Mouse (Mus musculus) ES-E14 (cell line): ENCODE measurements at regions not wholly inside any gene's neighbourhood (a gene's known extent, or its start where the extent isn't known, plus 50 kb on each side); places are given as distances from the start of the nearest gene placed in this dataset.

ENCODE experiments used
- DNase-seq: peaks from one replicate; pipeline ENCODE4 v3.0.0-alpha.2; 2013; ENCODE audit warnings: low read depth, low spot score
- H3K27ac ChIP-seq: 2 replicates; pipeline ENCODE4 v1.5.1; 2012; ENCODE audit warnings: low read depth, mild to moderate bottlenecking, low read length, moderate library complexity, mixed read lengths; ENCODE audit not compliant: poor library complexity, insufficient read depth, severe bottlenecking
- H3K36me3 ChIP-seq: 2 replicates; pipeline ENCODE4 v1.6.1; 2012; ENCODE audit warnings: mild to moderate bottlenecking, low read length, moderate library complexity, mixed read lengths; ENCODE audit not compliant: control insufficient read depth, poor library complexity, insufficient read depth, severe bottlenecking
- H3K4me1 ChIP-seq, 2 experiments: fragments of 150-350 bp in 1 of 2; sonication (generic) in 1 of 2; 2 replicates each; pipeline ENCODE4 v1.6.1; 2012; ENCODE audit warnings: low read length in 2 of 2, mild to moderate bottlenecking in 1 of 2, mixed read lengths in 1 of 2; ENCODE audit not compliant: control insufficient read depth in 2 of 2, insufficient read depth in 2 of 2, poor library complexity in 1 of 2
- H3K4me3 ChIP-seq, 2 experiments: fragments of 150-350 bp in 1 of 2; sonication (generic) in 1 of 2; 2 replicates each; pipeline ENCODE4 v1.5.1; 2012; ENCODE audit warnings: low read length in 2 of 2, low read depth in 1 of 2, mild to moderate bottlenecking in 1 of 2, mixed read lengths in 1 of 2; ENCODE audit not compliant: insufficient read depth in 1 of 2, poor library complexity in 1 of 2, severe bottlenecking in 1 of 2
- H3K9ac ChIP-seq: 2 replicates; pipeline ENCODE4 v1.6.1; 2012; ENCODE audit warnings: low read depth, mild to moderate bottlenecking, low read length, mixed read lengths; ENCODE audit not compliant: poor library complexity, insufficient read depth, severe bottlenecking
- H3K9me3 ChIP-seq: fragments of 150-350 bp; sonication (generic); 2 replicates; pipeline ENCODE4 v1.6.1; 2012; ENCODE audit warnings: low read depth, mild to moderate bottlenecking, low read length; ENCODE audit not compliant: control insufficient read depth, insufficient read depth
- CHD2 ChIP-seq: IDR thresholded peaks from 2 replicates; pipeline ENCODE4 v1.6.1; 2014; ENCODE audit warnings: mild to moderate bottlenecking, low read depth, low read length, inconsistent platforms
- HCFC1 ChIP-seq: IDR thresholded peaks from 2 replicates; pipeline ENCODE4 v1.6.1; 2012; ENCODE audit warnings: low read length, inconsistent platforms, borderline replicate concordance; ENCODE audit not compliant: insufficient read depth
- MAFK ChIP-seq: IDR thresholded peaks from 2 replicates; pipeline ENCODE4 v1.6.1; 2014; ENCODE audit warnings: mild to moderate bottlenecking, low read depth, low read length, inconsistent platforms; ENCODE audit not compliant: insufficient read depth
- ZC3H11A ChIP-seq: IDR thresholded peaks from 2 replicates; pipeline ENCODE4 v1.6.1; 2012; ENCODE audit warnings: low read depth, mild to moderate bottlenecking, inconsistent platforms, low read length, borderline replicate concordance
- ZNF384 ChIP-seq: IDR thresholded peaks from 2 replicates; pipeline ENCODE4 v1.6.1; 2012; ENCODE audit warnings: low read depth, low read length, inconsistent platforms
- in situ Hi-C, 2 experiments: fragments of 600-800 bp; cut with MboI; formaldehyde crosslinking; loops; one replicate each; pipeline ENCODE4 v1.15.1; 2025; ENCODE audit warnings: low sequenced_read_pairs in 2 of 2, inconsistent platforms in 1 of 2; ENCODE audit not compliant: unreplicated experiment in 2 of 2

GRCm38 (mm10) chr9:101445764-101446163 lies 194.2 kb upstream of the Ppp2r3a start:
- H3K27ac ChIP-seq = no peak overlapping the region
- no peak overlapping the region for H3K9ac ChIP-seq
- no peaks in the 10 kb centered on the region for H3K36me3 ChIP-seq
- TF ChIP-seq HCFC1 (no peak), ZNF384 (no peak), ZC3H11A (no peak), MAFK (no peak), CHD2 (no peak)
- no peaks in the 10 kb centered on the region for H3K9me3 ChIP-seq
- in situ Hi-C loops = no loop called here
- DNase-seq = no peak
- no peak overlapping the region for H3K4me3 ChIP-seq
- H3K4me1 ChIP-seq = no peaks in the 10 kb centered on the region

- Histone ChIP-seq H3K36me3 (no peaks in the 10 kb centered on the region), H3K27ac (no peak overlapping the region), H3K9me3 (no peaks in the 10 kb centered on the region), H3K4me3 (no peak overlapping the region), H3K9ac (no peak overlapping the region), H3K4me1 (no peaks in the 10 kb centered on the region)
- DNase-seq = no peak
- no peak for TF ChIP-seq MAFK
- no peak for TF ChIP-seq ZNF384
- no peak for TF ChIP-seq HCFC1
- no peak for TF ChIP-seq CHD2
- no peak for TF ChIP-seq ZC3H11A
- in situ Hi-C loops = no loop called here
Observed at GRCm38 (mm10) chr9:101445293-101445692, 193.7 kb upstream of the Ppp2r3a start.

GRCm38 (mm10) chr9:101439856-101440255 lies 188.3 kb upstream of the Ppp2r3a start:
- Histone ChIP-seq H3K36me3 (no peaks in the 10 kb centered on the region), H3K4me3 (no peak overlapping the region), H3K4me1 (no peaks in the 10 kb centered on the region), H3K9ac (no peak overlapping the region), H3K27ac (no peak overlapping the region), H3K9me3 (no peaks in the 10 kb centered on the region)
- no peak for TF ChIP-seq ZC3H11A
- TF ChIP-seq MAFK = no peak
- in situ Hi-C loops = no loop called here
- DNase-seq = no peak

- Histone ChIP-seq H3K9ac (no peak overlapping the region), H3K4me3 (no peak overlapping the region), H3K27ac (no peak overlapping the region), H3K36me3 (no peaks in the 10 kb centered on the region), H3K4me1 (no peaks in the 10 kb centered on the region), H3K9me3 (no peaks in the 10 kb centered on the region)
- TF ChIP-seq MAFK = no peak
- TF ChIP-seq ZNF384 = no peak
- no peak for TF ChIP-seq HCFC1
- TF ChIP-seq ZC3H11A = no peak
- no peak for TF ChIP-seq CHD2
- no peak for DNase-seq
- in situ Hi-C loops = no loop called here
Observed at GRCm38 (mm10) chr9:101438564-101439180, 187.1 kb upstream of the Ppp2r3a start.

DNA sequence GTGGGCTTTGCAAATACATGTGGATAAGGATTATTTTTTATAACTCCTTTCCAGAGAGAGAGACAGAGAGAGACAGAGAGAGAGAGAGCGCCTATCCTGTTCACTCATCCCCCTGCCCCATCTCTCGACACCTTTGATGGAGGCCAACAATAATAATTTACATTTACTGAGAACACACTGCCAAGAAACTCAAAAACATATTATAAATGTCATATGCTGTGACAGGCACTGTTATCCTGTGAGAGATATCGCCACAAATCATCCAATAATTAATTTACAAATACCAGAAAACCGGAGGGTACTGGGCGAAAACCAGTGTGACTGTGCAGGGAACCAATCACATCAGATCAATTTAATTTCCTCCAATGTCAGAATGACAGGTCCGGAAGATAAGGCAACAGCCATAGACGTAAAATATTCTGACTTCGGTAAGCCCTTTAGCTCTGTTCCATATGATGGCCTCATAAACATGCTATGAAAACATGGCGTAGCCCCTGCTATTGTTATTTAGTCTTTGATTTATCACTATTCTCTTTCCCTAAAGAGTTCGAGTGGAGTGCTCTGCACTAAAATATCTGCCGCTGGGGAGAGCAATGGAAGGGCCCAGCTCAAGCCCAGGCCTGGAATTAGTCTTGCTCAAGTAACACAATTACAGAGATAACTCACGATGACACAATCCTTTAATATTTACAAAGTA lies 173.5 kb upstream of the Ppp2r3a start:
- DNase-seq = no peak
- TF ChIP-seq HCFC1 = no peak
- no peak for TF ChIP-seq CHD2
- TF ChIP-seq ZC3H11A = no peak
- TF ChIP-seq ZNF384 = no peak
- no peak for TF ChIP-seq MAFK
- no peak overlapping the region for H3K4me3 ChIP-seq
- H3K4me1 ChIP-seq = no peaks in the 10 kb centered on the region
- no peaks in the 10 kb centered on the region for H3K9me3 ChIP-seq
- H3K36me3 ChIP-seq = no peaks in the 10 kb centered on the region
- in situ Hi-C loops = no loop called here
- H3K27ac ChIP-seq = no peak overlapping the region
- no peak overlapping the region for H3K9ac ChIP-seq
